Mouse (Mus musculus) gastrocnemius, adult 2 months (tissue): Measurements from ENCODE around the gene Smug1. TPM values are rescaled to one million over a fixed set of nuclear protein-coding genes. Genes with fewer than 3 reads are reported as not detected.

Source experiments
- DNase-seq: peaks from one replicate; pipeline ENCODE4 v3.0.0; 2022
- H3K27ac ChIP-seq: fragments of 200-600 bp; 2 replicates; pipeline ENCODE4 v1.8.1; 2022; ENCODE audit warnings: mild to moderate bottlenecking
- H3K4me3 ChIP-seq: fragments of 200-600 bp; 2 replicates; pipeline ENCODE4 v1.8.1; 2022; ENCODE audit warnings: mild to moderate bottlenecking, moderate library complexity
- CTCF ChIP-seq: fragments of 200-600 bp; IDR thresholded peaks from 2 replicates; pipeline ENCODE4 v1.8.1; 2022; ENCODE audit warnings: antibody characterized with exemption, mild to moderate bottlenecking, moderate library complexity
- intact Hi-C: fragments of 180-260 bp; cut with DNase I; formaldehyde crosslinking; loops from one replicate; pipeline ENCODE4 v1.15.1; 2025
- total RNA-seq, 2 experiments: library from RNA; stranded (reverse); gene quantifications; 2 replicates each; pipeline ENCODE4 v1.2.3; 2021

Gene Smug1
- total RNA-seq, 2 experiments from 2014 or later, result 10.8 to 12.7 TPM

DNA sequence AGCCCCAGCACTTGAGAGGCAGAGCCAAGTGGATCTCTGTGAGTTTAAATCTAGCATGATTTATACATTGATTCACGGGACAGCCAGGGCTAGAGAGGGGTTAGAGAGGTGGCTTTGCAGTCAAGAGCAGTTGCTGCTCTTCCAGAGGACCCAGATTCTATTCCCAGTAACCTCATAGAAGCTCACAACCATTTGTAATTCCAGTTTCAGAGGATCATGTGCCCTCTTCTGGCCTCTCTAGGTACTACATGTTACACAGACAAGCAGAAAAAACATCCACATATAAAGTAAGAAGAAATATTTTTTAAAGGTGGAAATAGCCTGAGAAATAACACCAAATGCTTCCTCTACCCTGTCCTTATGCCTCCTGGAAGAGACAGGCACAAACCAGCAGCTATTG, 36.2 kb downstream of the Smug1 start:
- intact Hi-C loops, result loop anchor here (2.0 kb wide), 1 partner anchor 142 kb away; no protein-coding TSS in a partner anchor
- no peak overlapping the region for H3K27ac ChIP-seq
- no peak overlapping the region for H3K4me3 ChIP-seq
- DNase-seq, result no peak
- TF ChIP-seq CTCF, result peak; percentile 83

DNA sequence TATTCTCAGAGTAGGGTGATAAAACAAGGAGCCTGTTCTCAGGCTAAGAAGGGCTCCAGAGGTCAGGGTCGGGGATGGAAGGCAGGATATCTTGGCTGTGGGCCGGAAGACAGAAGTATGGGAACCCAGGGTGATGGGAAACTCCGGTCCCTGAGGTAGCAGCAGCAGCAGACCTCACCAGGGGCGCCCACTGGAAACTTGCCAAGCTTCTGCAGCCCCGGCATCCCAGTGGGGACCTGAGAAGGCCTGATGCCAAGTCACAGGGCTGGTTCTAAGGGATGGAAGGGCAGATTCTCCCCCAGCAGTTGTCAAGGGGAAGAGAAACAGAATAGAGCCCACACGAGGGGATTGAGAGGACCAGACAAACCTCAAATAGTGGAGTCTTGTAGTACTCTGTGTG, 37.6 kb downstream of the Smug1 start:
- TF ChIP-seq CTCF, result no peak
- Histone ChIP-seq H3K4me3 (no peak overlapping the region), H3K27ac (no peak overlapping the region)
- no peak for DNase-seq
- intact Hi-C loops, result no loop called here

DNA sequence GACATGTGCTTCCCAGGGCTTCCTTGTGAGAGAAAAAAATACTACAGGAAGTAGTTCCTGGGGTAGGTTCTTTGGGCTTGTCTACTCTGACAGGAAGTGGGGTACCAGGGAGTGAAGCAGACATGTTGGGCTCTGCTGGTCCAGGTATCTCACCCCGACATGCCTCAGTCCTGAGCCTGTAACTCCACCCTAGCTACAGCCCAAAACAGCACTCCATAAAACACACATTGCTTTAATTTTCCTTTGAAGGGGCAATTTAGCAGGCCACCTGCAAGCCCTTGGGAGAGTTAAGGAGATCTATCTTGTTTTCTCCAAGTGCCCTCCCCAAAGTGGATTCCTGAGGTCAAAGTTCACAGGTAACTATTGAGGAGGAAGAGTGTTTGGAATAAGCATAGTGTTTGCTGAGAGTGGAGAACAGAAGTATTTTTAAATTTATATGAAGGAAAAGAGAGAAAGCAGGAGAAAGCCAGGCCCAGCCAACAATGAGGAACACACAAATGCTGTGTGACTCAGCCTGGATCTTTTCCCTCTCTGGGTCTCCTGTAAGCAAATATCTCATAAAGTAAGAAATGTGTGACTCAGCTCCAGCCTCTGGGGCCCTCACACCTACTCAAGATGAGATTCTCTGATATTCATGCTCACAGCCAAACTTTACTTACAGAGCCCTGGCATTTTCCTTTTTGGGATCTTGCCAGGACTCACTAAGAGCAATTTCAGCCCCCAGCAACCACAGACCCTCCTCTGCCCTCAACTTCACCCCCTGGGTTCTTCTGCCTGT, 38.6 kb downstream of the Smug1 start:
- DNase-seq, result no peak
- intact Hi-C loops, result no loop called here
- Histone ChIP-seq H3K27ac (no peak overlapping the region), H3K4me3 (no peak overlapping the region)
- no peak for TF ChIP-seq CTCF

DNA sequence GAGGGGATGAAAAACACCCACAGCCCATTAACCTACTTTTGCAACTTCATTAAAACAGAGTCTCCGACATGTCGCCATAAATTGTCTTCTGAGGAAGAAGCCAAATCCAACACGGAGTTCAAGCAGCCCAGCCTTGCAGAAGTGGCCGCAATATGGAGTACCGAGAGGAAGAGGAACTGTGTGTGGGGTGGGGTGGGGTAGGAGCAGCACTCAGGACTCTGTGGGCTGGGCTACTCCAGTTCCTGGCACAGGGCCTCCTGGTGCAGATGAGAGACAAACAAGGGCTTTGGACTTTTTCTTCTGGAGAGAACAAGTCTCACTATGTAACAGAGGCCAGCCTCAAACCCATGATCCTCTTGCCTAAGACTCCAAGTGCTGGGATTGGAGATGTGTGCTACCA, 40.9 kb downstream of the Smug1 start:
- TF ChIP-seq CTCF, result no peak
- intact Hi-C loops, result no loop called here
- Histone ChIP-seq H3K4me3 (peak overlapping the region; percentile 47), H3K27ac (0 out of 2 replicates have a peak overlapping the region, but pooled peaks have one; percentile 28)
- DNase-seq, result peak; percentile 65

DNA sequence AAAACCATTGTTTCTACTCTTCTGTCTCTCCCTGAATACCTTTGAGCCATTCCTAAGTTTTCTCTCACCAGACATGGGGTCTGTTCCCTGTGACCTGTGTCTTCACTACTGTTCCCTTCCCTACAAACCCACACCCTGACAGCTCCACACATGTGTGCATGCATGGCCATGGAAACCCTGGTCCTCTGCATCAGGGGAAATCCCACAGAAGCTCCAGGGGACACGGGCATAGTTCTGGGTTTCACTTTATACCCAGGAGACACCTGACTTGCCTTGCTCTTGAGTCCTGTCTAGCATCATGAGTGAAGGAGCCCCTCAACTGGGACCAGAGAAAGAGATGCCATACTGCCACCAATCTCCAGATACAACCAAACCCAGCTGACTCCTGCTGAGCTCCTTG, 42.6 kb downstream of the Smug1 start:
- Histone ChIP-seq H3K27ac (no peak overlapping the region), H3K4me3 (no peak overlapping the region)
- intact Hi-C loops, result loop anchor here (5.0 kb wide), 1 partner anchor 43 kb away; the partner anchor contains the start of gene Smug1
- no peak for DNase-seq
- no peak for TF ChIP-seq CTCF

DNA sequence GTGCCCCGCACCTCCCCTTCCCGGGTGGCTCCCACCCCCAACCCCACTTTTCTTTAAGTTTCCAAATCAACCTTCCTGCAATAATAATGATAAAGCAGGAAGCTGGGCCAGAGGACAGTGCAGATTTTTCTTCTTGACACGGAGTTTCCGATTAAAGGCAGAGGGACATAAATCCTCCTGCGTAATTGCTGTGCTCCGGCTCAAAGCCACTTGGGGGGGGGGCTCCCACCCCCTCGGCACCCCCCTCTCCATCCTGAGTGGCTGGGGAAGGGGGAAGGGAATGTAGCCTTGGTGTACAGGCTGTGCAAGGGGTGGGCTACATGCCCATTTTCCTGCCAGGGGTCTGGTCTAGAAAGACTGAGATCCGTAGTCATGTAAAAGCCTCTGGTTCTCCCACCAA, 43.5 kb downstream of the Smug1 start:
- H3K4me3 ChIP-seq, result no peak overlapping the region
- intact Hi-C loops, result loop anchor here (5.0 kb wide), 1 partner anchor 44 kb away; the partner anchor contains the start of gene Smug1
- no peak overlapping the region for H3K27ac ChIP-seq
- TF ChIP-seq CTCF, result no peak
- DNase-seq, result no peak

DNA sequence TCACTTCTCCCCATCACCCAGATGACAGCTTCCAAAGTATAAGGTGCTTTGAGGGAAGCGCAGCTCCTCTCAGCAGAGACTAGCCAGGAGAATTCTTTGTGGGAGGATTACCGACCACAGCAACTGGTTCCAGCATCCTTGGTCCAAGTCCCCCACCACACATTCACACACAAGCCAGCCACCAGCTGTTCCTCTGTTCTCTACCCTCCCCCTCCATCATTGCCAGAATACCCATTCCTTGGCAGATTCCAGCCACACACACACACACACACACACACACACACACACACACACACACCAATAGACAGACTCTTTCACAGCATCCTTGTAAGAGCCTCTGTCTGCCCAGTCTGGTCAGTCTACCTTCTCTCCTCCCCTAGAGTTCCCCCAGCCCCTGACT, 44.5 kb downstream of the Smug1 start:
- TF ChIP-seq CTCF, result no peak
- no peak overlapping the region for H3K4me3 ChIP-seq
- DNase-seq, result no peak
- intact Hi-C loops, result loop anchor here (5.0 kb wide), 1 partner anchor 45 kb away; the partner anchor contains the start of gene Smug1
- no peak overlapping the region for H3K27ac ChIP-seq

DNA sequence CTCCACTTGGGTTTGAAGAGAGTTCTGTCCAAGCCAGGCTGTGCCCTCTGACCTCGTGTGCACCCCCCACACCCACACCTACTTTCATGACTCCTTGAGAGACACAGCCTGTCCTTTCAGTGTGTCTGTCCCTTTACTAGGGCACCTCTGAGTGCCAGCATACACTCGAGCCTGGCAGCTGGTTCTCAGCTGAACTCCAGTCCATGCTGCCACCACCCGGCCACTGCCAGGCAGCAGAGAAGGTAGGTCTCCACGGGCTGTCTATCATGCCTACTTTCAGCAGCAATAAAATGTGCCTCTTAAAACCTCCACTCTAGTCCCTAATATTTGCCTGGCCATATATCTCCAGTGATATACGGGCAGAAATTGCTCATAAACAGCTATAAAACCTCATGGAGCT, 45.5 kb downstream of the Smug1 start:
- intact Hi-C loops, result loop anchor here (5.0 kb wide), 1 partner anchor 46 kb away; the partner anchor contains the start of gene Smug1
- TF ChIP-seq CTCF, result peak; percentile 83
- 0 out of 2 replicates have a peak overlapping the region, but pooled peaks have one; percentile 20 for H3K27ac ChIP-seq
- no peak overlapping the region for H3K4me3 ChIP-seq
- DNase-seq, result peak; percentile 89

DNA sequence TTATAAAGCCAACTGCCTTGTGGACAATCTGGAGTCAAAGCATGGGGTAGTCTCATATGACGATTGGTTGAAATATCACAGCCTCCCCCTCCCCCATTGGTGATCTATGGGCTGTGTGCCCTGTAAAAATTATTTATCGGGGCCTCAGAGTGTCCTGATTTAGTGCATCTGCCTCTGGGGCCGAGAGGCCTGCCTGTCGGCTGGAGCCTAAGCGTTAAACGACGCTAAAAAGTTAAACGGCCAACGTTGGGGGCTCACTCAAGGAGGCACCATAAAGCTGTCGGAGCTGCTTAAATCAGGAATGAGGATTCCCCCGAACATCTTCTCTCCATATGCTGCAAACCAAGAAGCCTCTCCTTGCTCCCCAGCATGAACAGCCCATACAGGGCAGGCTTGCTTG, 46.3 kb downstream of the Smug1 start:
- H3K27ac ChIP-seq, result no peak overlapping the region
- H3K4me3 ChIP-seq, result no peak overlapping the region
- DNase-seq, result no peak
- intact Hi-C loops, result loop anchor here (1.0 to 5.0 kb wide), 2 partner anchors 47 to 107 kb away; partner anchors contain the start of gene Smug1
- TF ChIP-seq CTCF, result no peak

DNA sequence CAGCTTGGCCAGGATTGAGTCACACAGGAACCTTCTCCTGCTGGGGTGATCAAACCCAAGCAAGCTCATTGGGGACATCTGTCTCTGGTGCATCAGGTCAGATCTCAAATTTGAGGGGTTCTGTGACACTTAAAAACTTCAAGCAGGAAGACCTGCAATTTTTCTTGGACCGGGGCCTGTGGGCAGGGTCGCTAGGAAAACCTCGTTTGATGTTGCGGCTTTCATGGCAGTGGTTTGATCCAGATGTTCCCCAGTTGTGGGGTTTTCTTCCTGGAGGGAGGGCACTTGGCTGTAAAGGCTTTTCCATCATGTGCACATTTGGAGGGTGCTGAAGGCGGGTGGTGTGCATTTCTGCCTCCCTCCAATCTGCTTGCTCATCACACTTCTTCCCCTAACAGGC, 51.2 kb downstream of the Smug1 start:
- no peak for TF ChIP-seq CTCF
- H3K4me3 ChIP-seq, result no peak overlapping the region
- no peak overlapping the region for H3K27ac ChIP-seq
- intact Hi-C loops, result no loop called here
- no peak for DNase-seq

DNA sequence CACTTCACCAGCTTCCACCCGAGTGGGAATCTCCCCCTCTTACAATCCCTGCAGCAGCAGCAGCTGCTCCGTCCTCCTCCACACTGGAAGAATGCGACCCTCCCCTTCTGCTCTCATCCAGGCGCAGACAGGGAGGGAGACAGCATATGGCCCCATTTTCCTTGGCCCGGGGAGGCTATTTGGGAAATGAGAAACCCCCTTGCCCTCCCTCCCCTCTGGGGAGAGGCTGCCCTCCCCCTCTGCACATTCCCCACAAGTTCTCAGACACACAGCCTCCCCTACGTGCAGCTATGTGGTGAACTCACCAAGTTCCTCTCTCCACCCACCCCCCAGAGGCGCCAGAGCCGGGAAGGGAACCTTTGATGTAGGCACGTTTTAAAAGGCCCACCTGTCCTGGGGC, 51.6 kb downstream of the Smug1 start:
- no peak for DNase-seq
- TF ChIP-seq CTCF, result no peak
- no peak overlapping the region for H3K27ac ChIP-seq
- H3K4me3 ChIP-seq, result no peak overlapping the region
- intact Hi-C loops, result no loop called here

DNA sequence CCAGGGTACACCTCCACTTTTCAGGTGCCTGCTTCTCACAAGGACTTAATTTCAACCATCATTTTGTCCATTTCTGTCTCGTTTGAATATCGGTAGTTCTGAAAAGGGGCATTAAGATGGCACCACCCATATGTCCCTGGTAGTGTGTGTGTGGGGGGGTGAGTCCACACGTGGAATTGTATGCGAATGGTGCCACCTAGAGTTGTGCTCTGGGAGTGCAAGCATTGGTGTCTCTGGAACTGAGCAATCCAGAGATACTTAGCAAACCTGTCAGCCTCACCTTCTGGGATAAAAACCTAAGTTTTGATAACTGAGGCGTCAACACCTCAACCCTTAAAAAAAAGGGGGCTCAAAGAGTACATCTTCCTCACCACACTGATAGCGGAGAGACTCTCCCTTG, 53.8 kb downstream of the Smug1 start:
- intact Hi-C loops, result no loop called here
- peak; percentile 48 for TF ChIP-seq CTCF
- DNase-seq, result no peak
- Histone ChIP-seq H3K27ac (no peak overlapping the region; the same call in 1 of the 2 replicates), H3K4me3 (no peak overlapping the region)

DNA sequence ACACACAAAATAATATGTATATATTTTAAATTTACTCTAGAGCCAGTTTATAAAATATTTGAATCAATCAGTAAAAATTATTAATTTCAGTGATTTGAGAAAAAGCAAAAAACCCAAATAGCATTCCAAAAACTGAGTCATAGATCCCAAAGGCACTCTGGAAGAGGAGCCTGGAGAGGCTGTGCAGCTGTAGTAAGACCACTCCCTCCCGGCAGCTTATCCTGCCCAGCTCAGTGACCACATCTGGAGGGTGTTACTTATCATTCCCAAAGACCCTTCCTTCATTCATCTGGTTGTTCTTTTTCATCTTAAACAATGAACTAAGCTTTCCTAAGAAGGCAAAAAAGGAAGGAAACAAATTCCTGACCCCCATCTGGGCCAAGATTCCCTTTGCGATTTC, 54.6 kb downstream of the Smug1 start:
- DNase-seq, result peak; percentile 50

DNA sequence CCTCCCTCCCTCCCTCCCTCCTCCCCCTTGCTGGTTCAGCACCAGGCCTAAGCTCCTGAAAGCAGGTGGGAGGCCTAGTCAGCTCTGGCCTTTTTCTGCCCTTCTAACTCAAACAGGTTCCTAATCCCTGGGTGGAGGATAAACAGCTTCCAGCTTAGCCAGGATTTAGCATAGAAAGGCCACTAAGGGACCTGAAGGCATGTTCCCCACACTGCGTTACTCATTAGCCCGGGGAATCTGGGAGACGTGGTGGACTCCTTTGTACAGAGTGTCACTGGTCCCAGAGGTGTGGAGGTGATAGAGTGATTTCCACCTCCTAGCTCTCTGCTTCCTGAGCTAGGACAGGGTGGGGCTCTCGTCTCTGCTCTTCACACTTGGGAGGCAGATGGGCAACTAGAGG, 57.0 kb downstream of the Smug1 start:
- no peak for DNase-seq
- Histone ChIP-seq H3K4me3 (no peak overlapping the region), H3K27ac (no peak overlapping the region)
- no peak for TF ChIP-seq CTCF
- intact Hi-C loops, result no loop called here

More for the DNA sequence above, 54.6 kb downstream of the Smug1 start:
- TF ChIP-seq CTCF, result no peak
- H3K4me3 ChIP-seq, result no peak overlapping the region
- intact Hi-C loops, result no loop called here
- peak overlapping the region; percentile 28; the same call in 1 of the 2 replicates for H3K27ac ChIP-seq
